Mouse (Mus musculus): ENCODE results near the gene Rnase12. TPM values are rescaled to one million over a fixed set of nuclear protein-coding genes. Genes with fewer than 3 reads are reported as not detected.
A peak's percentile ranks its signal among the peaks of the same experiment; 100 is the strongest.
"Not testable (repeated sequence)": the region's sequence is repeated elsewhere in the genome, so short reads cannot be mapped to it uniquely, and the experiment has no call there.

Gene Rnase12
- polyA plus RNA-seq, 1 experiment from 2014 or later = 0.57 TPM

GRCm38 (mm10) chr14:51023457-51023856 lies 34.0 kb downstream of the Rnase12 start:
- DNase-seq (ENCODE audit: low spot score) (no peak), ATAC-seq (ENCODE audit: low FRiP score, low TSS enrichment) (no peak)
- Histone ChIP-seq H3K36me3 (ENCODE audit: control insufficient read depth, insufficient read depth, low read length) (no peaks in the 10 kb centered on the region), H3K27ac (replicated peaks) (no peak overlapping the region), H3K4me1 (replicated peaks; ENCODE audit: control insufficient read depth, insufficient read depth) (no peaks in the 10 kb centered on the region), H3K4me2 (replicated peaks; ENCODE audit: low read depth) (no peak overlapping the region), H3K9ac (ENCODE audit: low read length) (no peak overlapping the region), H3K4me3 (ENCODE audit: low read depth, low read length) (no peak overlapping the region), H3K27me3 (ENCODE audit: control insufficient read depth, insufficient read depth, low read length) (no peaks in the 10 kb centered on the region), H3K9me3 (ENCODE audit: control insufficient read depth, low read length) (no peaks in the 10 kb centered on the region)
- TF ChIP-seq CTCF (IDR thresholded peaks at IDR 0.05; ENCODE audit: low read depth) = no peak
- TF ChIP-seq EP300 (optimal IDR thresholded peaks at IDR 0.05) = no peak
- WGBS = 75% methylated on average over 4 of the region's 4 CpGs

DNA sequence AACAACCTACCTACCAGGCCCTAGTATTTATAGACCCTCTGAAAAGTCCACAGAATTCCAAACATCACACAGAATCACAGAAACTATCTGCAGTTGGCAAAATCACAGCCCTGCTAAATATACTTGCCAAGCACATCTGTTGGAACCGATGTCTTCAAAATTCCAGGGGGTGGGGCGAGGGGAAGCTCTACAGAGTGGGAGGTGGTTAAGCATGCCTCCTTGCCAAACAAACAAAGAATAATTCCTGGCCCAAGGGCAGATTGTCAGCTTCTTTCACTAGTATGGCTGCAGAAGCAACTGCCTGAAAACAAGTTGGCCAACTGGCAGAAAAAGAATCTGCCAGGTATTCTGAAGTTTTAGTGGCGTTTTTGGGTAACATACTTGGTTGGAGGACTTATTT lies 40.2 kb downstream of the Rnase12 start:
- WGBS = 55% methylated on average over 3 of the region's 3 CpGs
- no peak overlapping the region for H3K4me2 ChIP-seq (replicated peaks; ENCODE audit: low read depth)
- no peak overlapping the region for H3K27ac ChIP-seq (replicated peaks)
- ATAC-seq (ENCODE audit: low FRiP score, low TSS enrichment) = no peak
- no peaks in the 10 kb centered on the region for H3K27me3 ChIP-seq (ENCODE audit: control insufficient read depth, insufficient read depth, low read length)
- no peak overlapping the region for H3K9ac ChIP-seq (ENCODE audit: low read length)
- H3K4me1 ChIP-seq (replicated peaks; ENCODE audit: control insufficient read depth, insufficient read depth) = no peaks in the 10 kb centered on the region
- TF ChIP-seq CTCF (IDR thresholded peaks at IDR 0.05; ENCODE audit: low read depth) (no peak), EP300 (optimal IDR thresholded peaks at IDR 0.05) (no peak)
- no peak for DNase-seq (ENCODE audit: low spot score)
- no peaks in the 10 kb centered on the region for H3K9me3 ChIP-seq (ENCODE audit: control insufficient read depth, low read length)
- H3K4me3 ChIP-seq (ENCODE audit: low read depth, low read length) = no peak overlapping the region
- H3K36me3 ChIP-seq (ENCODE audit: control insufficient read depth, insufficient read depth, low read length) = no peaks in the 10 kb centered on the region

DNA sequence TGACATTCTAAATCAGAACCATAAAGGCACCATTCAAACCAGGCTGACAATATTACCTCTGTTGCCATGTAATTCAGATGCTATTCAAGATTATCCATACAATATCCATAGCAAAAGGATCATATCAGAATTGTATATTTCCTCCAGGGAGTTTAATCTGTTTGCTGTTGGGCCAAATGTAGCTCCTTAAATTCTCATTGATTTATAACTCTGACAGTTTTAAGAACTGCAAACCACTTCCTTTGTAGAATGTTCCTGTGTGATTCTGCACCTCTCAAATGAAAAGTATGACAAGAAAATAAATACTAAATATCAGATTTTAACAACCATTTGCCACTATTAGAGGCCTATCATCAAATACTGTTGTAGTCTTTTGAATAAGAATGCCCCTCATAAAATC lies 41.7 kb downstream of the Rnase12 start:
- Histone ChIP-seq H3K36me3 (ENCODE audit: control insufficient read depth, insufficient read depth, low read length) (no peaks in the 10 kb centered on the region), H3K27ac (replicated peaks) (no peak overlapping the region), H3K9ac (ENCODE audit: low read length) (no peak overlapping the region), H3K4me3 (ENCODE audit: low read depth, low read length) (no peak overlapping the region), H3K9me3 (ENCODE audit: control insufficient read depth, low read length) (no peaks in the 10 kb centered on the region), H3K4me1 (replicated peaks; ENCODE audit: control insufficient read depth, insufficient read depth) (no peaks in the 10 kb centered on the region), H3K27me3 (ENCODE audit: control insufficient read depth, insufficient read depth, low read length) (no peaks in the 10 kb centered on the region), H3K4me2 (replicated peaks; ENCODE audit: low read depth) (no peak overlapping the region)
- ATAC-seq (ENCODE audit: low FRiP score, low TSS enrichment) = no peak
- TF ChIP-seq EP300 (optimal IDR thresholded peaks at IDR 0.05) (no peak), CTCF (IDR thresholded peaks at IDR 0.05; ENCODE audit: low read depth) (no peak)
- DNase-seq (ENCODE audit: low spot score) = no peak

DNA sequence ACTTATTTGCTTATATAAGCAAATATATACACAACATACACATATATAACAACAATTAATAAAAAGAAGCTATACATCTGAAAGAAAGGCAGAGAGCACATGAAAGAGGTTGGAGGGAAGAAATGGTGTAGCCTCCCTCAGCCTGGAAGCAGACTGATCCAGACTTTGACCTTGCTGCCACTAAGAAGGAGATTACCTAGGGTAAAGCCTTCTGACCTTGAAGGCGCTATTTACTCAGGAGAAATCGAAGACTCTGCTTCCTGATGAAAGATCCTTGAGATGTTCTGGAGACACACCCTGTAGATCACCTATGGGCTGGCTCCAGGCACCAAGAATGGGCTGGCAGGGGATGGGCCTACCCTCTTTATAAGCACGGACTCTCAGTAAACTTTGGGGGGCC lies 42.7 kb downstream of the Rnase12 start:
- not testable (repeated sequence) for ATAC-seq (ENCODE audit: low FRiP score, low TSS enrichment); H3K4me3 ChIP-seq (ENCODE audit: low read depth, low read length); H3K4me1 ChIP-seq (replicated peaks; ENCODE audit: control insufficient read depth, insufficient read depth); DNase-seq (ENCODE audit: low spot score); H3K9ac ChIP-seq (ENCODE audit: low read length); H3K4me2 ChIP-seq (replicated peaks; ENCODE audit: low read depth); H3K27me3 ChIP-seq (ENCODE audit: control insufficient read depth, insufficient read depth, low read length); H3K9me3 ChIP-seq (ENCODE audit: control insufficient read depth, low read length); H3K27ac ChIP-seq (replicated peaks); H3K36me3 ChIP-seq (ENCODE audit: control insufficient read depth, insufficient read depth, low read length)
- 67% methylated on average over 3 of the region's 3 CpGs for WGBS

GRCm38 (mm10) chr14:51009572-51009971 lies 47.9 kb downstream of the Rnase12 start:
- Histone ChIP-seq H3K4me3 (ENCODE audit: low read depth, low read length) (no peak overlapping the region), H3K9me3 (ENCODE audit: control insufficient read depth, low read length) (no peaks in the 10 kb centered on the region), H3K27me3 (ENCODE audit: control insufficient read depth, insufficient read depth, low read length) (no peaks in the 10 kb centered on the region), H3K4me2 (replicated peaks; ENCODE audit: low read depth) (no peak overlapping the region), H3K27ac (replicated peaks) (no peak overlapping the region; the same call in none of the 2 replicates), H3K36me3 (ENCODE audit: control insufficient read depth, insufficient read depth, low read length) (no peaks in the 10 kb centered on the region), H3K4me1 (replicated peaks; ENCODE audit: control insufficient read depth, insufficient read depth) (0 out of 2 replicates have a peak, but pooled peaks cover 8% of the 10 kb centered on the region), H3K9ac (ENCODE audit: low read length) (no peak overlapping the region)
- DNase-seq (ENCODE audit: low spot score) = no peak
- TF ChIP-seq EP300 (optimal IDR thresholded peaks at IDR 0.05) (no peak), CTCF (IDR thresholded peaks at IDR 0.05; ENCODE audit: low read depth) (no peak)
- no peak for ATAC-seq (ENCODE audit: low FRiP score, low TSS enrichment)
- 79% methylated on average over 6 of the region's 6 CpGs for WGBS

- DNase-seq (ENCODE audit: low spot score) = no peak
- Histone ChIP-seq H3K36me3 (ENCODE audit: control insufficient read depth, insufficient read depth, low read length) (no peaks in the 10 kb centered on the region), H3K27me3 (ENCODE audit: control insufficient read depth, insufficient read depth, low read length) (no peaks in the 10 kb centered on the region), H3K4me1 (replicated peaks; ENCODE audit: control insufficient read depth, insufficient read depth) (0 out of 2 replicates have a peak, but pooled peaks cover 8% of the 10 kb centered on the region), H3K27ac (replicated peaks) (peak overlapping the region; percentile 93), H3K9me3 (ENCODE audit: control insufficient read depth, low read length) (no peaks in the 10 kb centered on the region), H3K4me3 (ENCODE audit: low read depth, low read length) (no peak overlapping the region), H3K9ac (ENCODE audit: low read length) (no peak overlapping the region), H3K4me2 (replicated peaks; ENCODE audit: low read depth) (no peak overlapping the region)
- TF ChIP-seq CTCF (IDR thresholded peaks at IDR 0.05; ENCODE audit: low read depth) = no peak
- no peak for TF ChIP-seq EP300 (optimal IDR thresholded peaks at IDR 0.05)
- WGBS = 48% methylated on average over 4 of the region's 4 CpGs
- no peak for ATAC-seq (ENCODE audit: low FRiP score, low TSS enrichment)
Measured at GRCm38 (mm10) chr14:51008781-51009180, 48.7 kb downstream of the Rnase12 start.
